Mouse (Mus musculus): Measurements from ENCODE around the gene Hsd17b3. TPM values are rescaled to one million over a fixed set of nuclear protein-coding genes. Genes with fewer than 3 reads are reported as not detected.

Gene Hsd17b3
- polyA plus RNA-seq, 1 experiment from 2014 or later, result not detected

DNA sequence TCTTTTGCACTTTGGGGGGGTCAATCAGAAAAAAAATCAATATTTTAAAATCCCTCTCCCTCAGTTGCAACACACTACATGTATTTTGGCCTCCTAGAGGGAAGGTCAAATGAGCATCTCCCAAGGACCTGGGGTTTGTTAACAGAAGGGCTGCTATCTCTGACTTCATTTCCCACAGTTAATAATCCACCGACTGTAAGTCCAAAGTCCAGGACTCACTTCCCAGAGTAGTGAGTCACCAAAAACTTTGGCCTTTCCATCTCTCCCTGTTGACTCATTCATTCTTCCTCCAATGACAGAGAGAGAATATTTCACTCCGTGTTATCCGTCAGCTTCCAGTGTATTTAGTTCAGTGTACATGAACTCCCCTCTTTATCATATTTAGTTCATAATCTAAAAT lies 16.7 kb upstream of the Hsd17b3 start:
- 93% methylated on average over 3 of the region's 3 CpGs for WGBS
- H3K27me3 ChIP-seq (replicated peaks; ENCODE audit: low read depth, poor library complexity, severe bottlenecking), result peaks cover 11% of the 10 kb centered on the region; the same call in 1 of the 2 replicates
- peaks cover 17% of the 10 kb centered on the region for H3K4me1 ChIP-seq
- H3K9me3 ChIP-seq, result no peaks in the 10 kb centered on the region
- no peak for DNase-seq (ENCODE audit: low spot score)
- no peak overlapping the region for H3K27ac ChIP-seq (replicated peaks)
- no peak overlapping the region for H3K4me3 ChIP-seq
- no peaks in the 10 kb centered on the region for H3K36me3 ChIP-seq (replicated peaks)

DNA sequence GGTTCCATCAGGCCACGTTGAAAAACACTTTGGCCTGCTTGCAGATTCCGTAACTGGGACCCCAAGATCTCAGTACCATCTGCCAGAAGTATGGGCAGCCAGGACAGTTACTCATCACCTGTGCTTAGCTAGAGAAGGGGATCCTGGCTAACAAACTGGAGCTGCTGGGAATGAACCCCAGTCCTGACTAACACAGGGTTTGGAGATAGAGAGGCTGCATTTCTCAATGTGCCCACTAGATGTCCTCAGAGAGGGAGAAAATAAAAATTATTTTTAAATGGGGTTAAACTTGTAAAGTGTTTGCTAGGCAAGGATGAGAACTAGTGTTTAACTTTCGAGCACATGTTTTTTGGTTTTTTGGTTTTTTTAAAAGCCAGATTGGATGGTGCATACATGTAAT lies 11.2 kb upstream of the Hsd17b3 start:
- H3K9me3 ChIP-seq, result no peaks in the 10 kb centered on the region
- H3K36me3 ChIP-seq (replicated peaks), result no peaks in the 10 kb centered on the region
- WGBS, result 70% methylated on average over 3 of the region's 3 CpGs
- no peak for DNase-seq (ENCODE audit: low spot score)
- H3K27me3 ChIP-seq (replicated peaks; ENCODE audit: low read depth, poor library complexity, severe bottlenecking), result peaks cover 7% of the 10 kb centered on the region; the same call in 1 of the 2 replicates
- no peaks in the 10 kb centered on the region for H3K4me1 ChIP-seq
- no peak overlapping the region for H3K4me3 ChIP-seq
- no peak overlapping the region for H3K27ac ChIP-seq (replicated peaks)

DNA sequence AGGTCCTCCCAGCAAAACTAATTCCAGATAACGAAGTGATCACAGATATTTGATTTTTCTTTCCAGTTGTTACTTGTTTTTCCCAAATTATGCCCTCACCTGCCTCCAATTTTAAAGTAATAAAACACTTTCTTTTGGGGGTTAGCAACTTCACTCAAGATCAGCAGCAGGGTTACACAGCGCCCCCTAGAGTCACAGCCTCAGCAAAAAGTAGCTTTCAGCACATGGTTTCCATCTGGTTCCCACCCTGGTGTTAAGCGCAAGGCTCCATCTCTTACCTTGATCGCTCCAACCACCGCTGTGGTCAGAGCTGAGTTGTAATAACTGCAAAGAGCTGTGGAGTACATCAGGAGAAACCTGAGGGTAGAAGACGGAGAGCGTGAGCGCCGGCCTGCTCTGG lies 10.0 kb upstream of the Hsd17b3 start:
- no peaks in the 10 kb centered on the region for H3K4me1 ChIP-seq
- peak; percentile 44 for DNase-seq (ENCODE audit: low spot score)
- H3K9me3 ChIP-seq, result no peaks in the 10 kb centered on the region
- H3K36me3 ChIP-seq (replicated peaks), result no peaks in the 10 kb centered on the region
- no peak overlapping the region for H3K27ac ChIP-seq (replicated peaks)
- no peak overlapping the region for H3K4me3 ChIP-seq
- H3K27me3 ChIP-seq (replicated peaks; ENCODE audit: low read depth, poor library complexity, severe bottlenecking), result 0 out of 2 replicates have a peak, but pooled peaks cover 7% of the 10 kb centered on the region
- WGBS, result 67% methylated on average over 9 of the region's 9 CpGs

DNA sequence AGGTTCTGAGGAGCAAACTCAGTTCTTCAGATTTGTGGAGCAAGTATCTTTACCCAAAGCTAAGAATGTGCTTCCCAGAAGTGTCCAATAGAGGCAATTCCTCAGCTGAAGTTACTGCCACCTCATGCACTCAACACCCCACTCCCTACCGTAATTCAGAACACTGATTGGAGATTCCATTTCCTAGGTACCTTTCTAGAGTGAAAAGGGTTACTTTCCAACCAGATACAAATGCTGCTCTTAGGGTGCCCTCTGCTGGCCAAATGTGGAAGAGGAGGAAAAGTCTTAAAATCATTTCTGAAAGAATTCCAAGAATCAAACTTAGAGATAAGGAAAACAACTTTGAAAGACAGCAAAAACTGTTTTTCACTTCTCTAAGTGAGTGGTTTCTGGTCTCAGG lies 4.3 kb upstream of the Hsd17b3 start:
- DNase-seq (ENCODE audit: low spot score), result peak; percentile 78
- WGBS, result 8% methylated on average over 1 of the region's 1 CpGs
- H3K27ac ChIP-seq (replicated peaks), result no peak overlapping the region

DNA sequence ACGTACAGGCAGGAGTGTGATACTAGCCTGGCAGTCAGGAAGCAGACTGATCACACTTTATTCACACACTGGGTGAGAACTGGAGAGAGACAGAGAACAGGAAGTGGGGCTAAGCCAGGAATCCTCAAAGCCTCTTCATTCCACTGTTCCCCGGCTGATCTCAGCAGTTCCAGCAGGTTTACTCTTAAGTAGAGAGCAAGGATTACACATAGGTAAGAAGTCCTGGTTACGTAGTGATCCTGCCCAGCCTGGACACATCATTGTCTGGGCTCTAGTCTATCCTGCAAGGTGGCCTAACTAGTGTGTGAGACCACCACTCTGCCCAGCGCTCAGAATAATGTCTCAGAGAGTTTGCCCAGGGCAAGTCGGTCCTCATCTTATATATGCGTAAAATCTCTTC lies 3.7 kb upstream of the Hsd17b3 start:
- peak overlapping the region; percentile 48; the same call in 1 of the 2 replicates for H3K27ac ChIP-seq (replicated peaks)
- no peak overlapping the region for H3K4me3 ChIP-seq
- DNase-seq (ENCODE audit: low spot score), result no peak
- H3K4me1 ChIP-seq, result peaks cover 19% of the 10 kb centered on the region
- H3K27me3 ChIP-seq (replicated peaks; ENCODE audit: low read depth, poor library complexity, severe bottlenecking), result no peaks in the 10 kb centered on the region
- WGBS, result 74% methylated on average over 6 of the region's 6 CpGs
- no peaks in the 10 kb centered on the region for H3K9me3 ChIP-seq
- H3K36me3 ChIP-seq (replicated peaks), result no peaks in the 10 kb centered on the region

More for the DNA sequence above, 4.3 kb upstream of the Hsd17b3 start:
- no peaks in the 10 kb centered on the region for H3K36me3 ChIP-seq (replicated peaks)
- H3K27me3 ChIP-seq (replicated peaks; ENCODE audit: low read depth, poor library complexity, severe bottlenecking), result no peaks in the 10 kb centered on the region
- H3K4me3 ChIP-seq, result no peak overlapping the region
- H3K4me1 ChIP-seq, result peaks cover 19% of the 10 kb centered on the region
- H3K9me3 ChIP-seq, result no peaks in the 10 kb centered on the region

DNA sequence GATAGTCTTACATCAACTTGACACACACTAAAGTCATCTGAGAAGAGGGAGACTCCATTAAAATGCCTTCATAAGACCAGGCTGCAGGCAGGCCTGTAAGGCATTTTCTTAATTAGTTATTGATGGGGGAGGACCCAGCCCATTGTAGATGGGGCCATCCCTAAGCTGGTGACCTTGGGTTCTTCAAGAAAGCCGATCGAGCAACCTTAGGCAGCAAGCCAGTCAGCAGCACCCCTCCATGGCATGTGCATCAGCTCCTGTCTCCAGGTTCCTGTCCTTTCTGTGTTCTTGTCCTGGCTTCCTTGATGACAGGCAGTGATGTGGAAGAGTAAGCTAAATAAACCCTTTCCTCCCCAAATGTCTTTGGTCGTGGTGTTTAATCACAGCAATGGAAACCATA lies 3.1 kb upstream of the Hsd17b3 start:
- peaks cover 19% of the 10 kb centered on the region for H3K4me1 ChIP-seq
- WGBS, result 64% methylated on average over 3 of the region's 3 CpGs
- H3K36me3 ChIP-seq (replicated peaks), result no peaks in the 10 kb centered on the region
- H3K4me3 ChIP-seq, result no peak overlapping the region
- no peaks in the 10 kb centered on the region for H3K27me3 ChIP-seq (replicated peaks; ENCODE audit: low read depth, poor library complexity, severe bottlenecking)
- H3K27ac ChIP-seq (replicated peaks), result no peak overlapping the region; the same call in 1 of the 2 replicates
- H3K9me3 ChIP-seq, result no peaks in the 10 kb centered on the region
- no peak for DNase-seq (ENCODE audit: low spot score)

DNA sequence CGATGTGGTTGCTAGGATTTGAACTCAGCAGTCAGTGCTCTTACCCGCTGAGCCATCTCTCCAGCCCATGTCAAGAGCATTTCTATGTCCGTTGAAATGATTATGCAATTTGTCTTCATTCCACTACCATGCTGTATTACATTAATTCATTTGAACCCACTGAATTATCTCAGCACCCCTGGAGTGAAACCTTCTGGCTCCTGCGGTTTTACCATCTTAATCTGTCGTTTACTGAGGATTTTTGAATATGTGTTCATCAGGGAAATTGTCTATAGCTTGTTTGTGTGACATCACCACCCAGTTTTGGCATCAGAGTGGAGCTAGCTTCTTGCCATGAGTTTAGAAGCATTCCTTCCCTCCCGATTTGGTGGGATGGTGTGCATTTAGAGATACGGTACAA lies 2.0 kb upstream of the Hsd17b3 start:
- H3K4me3 ChIP-seq, result no peak overlapping the region
- no peaks in the 10 kb centered on the region for H3K9me3 ChIP-seq
- WGBS, result 82% methylated on average over 7 of the region's 7 CpGs
- no peak overlapping the region for H3K27ac ChIP-seq (replicated peaks)
- no peaks in the 10 kb centered on the region for H3K27me3 ChIP-seq (replicated peaks; ENCODE audit: low read depth, poor library complexity, severe bottlenecking)
- DNase-seq (ENCODE audit: low spot score), result no peak
- peaks cover 19% of the 10 kb centered on the region for H3K4me1 ChIP-seq
- no peaks in the 10 kb centered on the region for H3K36me3 ChIP-seq (replicated peaks)

DNA sequence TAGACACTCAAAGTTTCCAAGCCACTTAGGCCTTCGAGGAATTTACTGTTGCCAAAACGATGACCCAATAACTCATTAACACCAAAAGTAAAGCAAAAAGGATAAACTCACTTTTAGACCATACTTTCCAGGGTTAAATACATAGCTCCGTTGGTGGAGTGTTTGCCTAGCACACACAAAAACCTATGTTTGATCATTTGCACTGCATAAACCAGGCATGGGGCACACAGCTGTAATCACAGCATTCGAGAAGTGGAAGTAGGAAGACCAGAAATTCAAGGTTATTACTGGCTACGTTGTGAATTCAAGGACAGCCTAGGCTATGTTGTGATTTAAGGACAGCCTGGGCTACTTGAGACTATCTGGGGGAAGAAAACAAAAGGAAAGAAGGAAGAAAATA lies 1.2 kb upstream of the Hsd17b3 start:
- WGBS, result 87% methylated on average over 5 of the region's 5 CpGs
- Histone ChIP-seq H3K4me1 (peaks cover 19% of the 10 kb centered on the region), H3K27ac (replicated peaks) (no peak overlapping the region), H3K27me3 (replicated peaks; ENCODE audit: low read depth, poor library complexity, severe bottlenecking) (no peaks in the 10 kb centered on the region), H3K9me3 (no peaks in the 10 kb centered on the region), H3K36me3 (replicated peaks) (no peaks in the 10 kb centered on the region), H3K4me3 (no peak overlapping the region)
- no peak for DNase-seq (ENCODE audit: low spot score)

DNA sequence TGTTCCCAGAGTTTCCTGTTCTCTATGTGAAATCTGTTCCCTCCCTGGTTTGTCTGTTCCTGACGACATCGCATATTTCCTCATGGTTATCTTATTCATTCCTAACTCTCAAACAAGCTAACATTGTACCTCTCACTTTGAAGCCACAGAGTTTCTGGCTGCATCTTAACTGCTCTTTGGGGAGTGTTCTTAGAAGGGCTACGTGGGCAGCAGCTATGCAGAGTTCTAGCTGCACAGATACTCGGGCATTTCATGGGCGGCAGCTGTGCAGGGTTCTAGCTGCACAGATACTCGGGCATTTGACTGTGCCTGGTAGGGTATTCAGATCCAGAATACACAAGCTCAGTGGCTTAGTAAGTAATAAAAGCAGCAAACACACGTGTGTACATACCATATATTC lies 973 bp downstream of the Hsd17b3 start:
- WGBS, result 88% methylated on average over 7 of the region's 7 CpGs
- Histone ChIP-seq H3K36me3 (replicated peaks) (no peaks in the 10 kb centered on the region), H3K9me3 (no peaks in the 10 kb centered on the region), H3K4me1 (peaks cover 16% of the 10 kb centered on the region), H3K27me3 (replicated peaks; ENCODE audit: low read depth, poor library complexity, severe bottlenecking) (0 out of 2 replicates have a peak, but pooled peaks cover 4% of the 10 kb centered on the region), H3K27ac (replicated peaks) (no peak overlapping the region), H3K4me3 (no peak overlapping the region)
- no peak for DNase-seq (ENCODE audit: low spot score)

DNA sequence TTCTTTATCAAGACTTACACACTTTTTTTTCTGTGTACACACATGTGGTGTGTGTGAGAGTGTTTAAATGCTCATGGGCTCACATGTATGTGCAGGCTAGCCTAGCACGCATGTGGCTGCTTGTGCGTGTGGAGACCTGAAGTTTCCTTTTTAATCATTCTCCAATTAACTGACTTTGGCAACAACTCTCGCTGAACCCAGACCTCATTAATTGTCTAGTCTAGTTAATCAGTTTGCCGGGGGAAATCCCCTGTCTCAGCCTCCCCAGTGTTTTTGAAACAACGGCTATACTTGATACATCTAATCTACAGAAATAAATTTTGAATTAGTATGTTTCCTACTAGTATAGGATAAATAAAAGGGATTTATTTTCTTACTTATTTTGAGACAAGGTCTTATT lies 3.0 kb downstream of the Hsd17b3 start:
- WGBS, result 93% methylated on average over 5 of the region's 5 CpGs
- Histone ChIP-seq H3K4me3 (no peak overlapping the region), H3K9me3 (no peaks in the 10 kb centered on the region), H3K4me1 (peaks cover 12% of the 10 kb centered on the region), H3K27me3 (replicated peaks; ENCODE audit: low read depth, poor library complexity, severe bottlenecking) (peaks cover 18% of the 10 kb centered on the region; the same call in 1 of the 2 replicates), H3K36me3 (replicated peaks) (no peaks in the 10 kb centered on the region), H3K27ac (replicated peaks) (no peak overlapping the region)
- DNase-seq (ENCODE audit: low spot score), result no peak

DNA sequence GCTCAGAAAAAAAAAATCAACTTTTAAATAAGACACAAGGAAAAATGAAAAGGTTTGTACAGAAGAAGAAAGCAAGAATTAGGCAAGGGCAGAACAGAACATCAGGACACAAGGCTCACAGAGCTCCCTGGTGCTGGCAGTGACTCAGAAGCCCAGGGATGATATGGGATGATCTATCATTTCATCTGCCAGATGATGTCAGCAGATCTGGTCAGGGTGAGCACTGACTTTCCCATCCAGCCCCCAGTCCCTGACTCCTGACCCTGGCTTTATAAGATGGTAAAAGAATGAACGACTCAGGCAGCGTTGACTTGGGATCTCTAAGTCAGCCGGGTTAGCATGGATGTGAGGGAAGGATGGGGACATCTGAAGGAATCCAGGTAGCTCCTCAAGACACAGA lies 5.7 kb downstream of the Hsd17b3 start:
- no peak for DNase-seq (ENCODE audit: low spot score)
- H3K9me3 ChIP-seq, result no peaks in the 10 kb centered on the region
- 84% methylated on average over 3 of the region's 3 CpGs for WGBS
- no peak overlapping the region for H3K4me3 ChIP-seq
- H3K27ac ChIP-seq (replicated peaks), result no peak overlapping the region
- peaks cover 18% of the 10 kb centered on the region for H3K4me1 ChIP-seq
- H3K36me3 ChIP-seq (replicated peaks), result no peaks in the 10 kb centered on the region
- H3K27me3 ChIP-seq (replicated peaks; ENCODE audit: low read depth, poor library complexity, severe bottlenecking), result peaks cover 19% of the 10 kb centered on the region; the same call in 1 of the 2 replicates

DNA sequence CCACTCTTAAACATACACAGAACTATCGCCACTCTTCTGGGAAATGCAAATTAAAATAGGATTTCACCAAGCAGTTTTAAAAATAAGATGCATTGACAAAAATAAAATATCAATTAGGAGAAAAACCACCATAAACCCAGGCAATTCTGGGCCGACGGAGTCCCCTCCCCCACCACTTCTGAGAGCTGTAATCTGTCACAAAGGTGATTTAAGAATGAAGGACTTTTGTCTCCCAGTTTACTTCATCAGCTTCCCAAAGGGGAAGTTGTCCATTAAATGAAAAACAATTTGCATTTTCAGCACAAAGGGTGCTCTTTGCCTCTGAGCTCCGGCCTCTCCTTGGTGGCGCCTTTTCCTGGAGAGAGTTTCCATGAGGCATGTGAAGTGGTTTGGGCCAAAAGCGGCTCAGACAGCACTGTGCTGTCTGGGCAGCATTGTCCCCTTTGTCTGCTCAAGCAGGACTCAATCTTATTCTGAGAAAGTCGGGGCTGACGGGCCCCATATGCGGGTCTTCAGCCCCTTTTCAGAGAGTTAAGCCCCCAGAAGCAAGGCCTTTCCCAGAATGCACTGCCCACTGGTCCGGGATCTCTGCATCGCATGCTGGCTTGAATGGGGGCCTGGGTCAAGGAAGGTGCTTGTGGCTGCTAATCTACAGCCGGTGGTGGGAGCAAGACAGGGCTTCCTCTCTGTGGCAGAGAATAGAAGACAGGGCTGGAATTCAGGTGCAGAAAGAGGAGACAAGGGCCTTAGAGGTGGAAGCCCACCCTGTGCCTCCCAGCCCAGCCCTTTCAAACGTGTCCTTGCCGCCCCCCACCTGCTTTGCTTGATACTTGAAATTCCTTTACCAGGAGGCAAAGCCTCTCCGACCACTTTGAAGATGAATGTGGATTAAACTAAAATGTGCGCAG lies 7.8 kb downstream of the Hsd17b3 start:
- peak overlapping the region; percentile 84 for H3K27ac ChIP-seq (replicated peaks)
- DNase-seq (ENCODE audit: low spot score), result peak; percentile 51
- H3K4me3 ChIP-seq, result no peak overlapping the region

DNA sequence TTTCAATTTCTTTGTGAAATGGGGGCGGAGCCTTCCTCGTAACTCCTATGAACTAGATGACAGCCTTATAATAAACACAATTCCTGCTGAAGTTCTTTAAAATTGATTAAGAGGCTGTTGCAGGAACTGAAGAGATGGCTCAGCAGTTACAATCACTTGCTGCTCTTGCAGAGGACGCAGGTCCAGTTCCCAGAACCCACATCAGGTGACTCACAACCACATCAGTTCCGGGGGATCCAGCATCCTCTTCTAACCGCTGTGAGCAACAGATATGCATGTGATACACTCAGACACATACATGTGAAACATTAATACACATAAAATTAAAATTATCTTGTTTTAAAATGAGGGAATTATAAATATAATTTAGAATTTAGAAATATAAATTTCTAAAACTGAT lies 11.4 kb downstream of the Hsd17b3 start:
- no peak for DNase-seq (ENCODE audit: low spot score)
- no peak overlapping the region for H3K4me3 ChIP-seq
- peaks cover 14% of the 10 kb centered on the region; the same call in 1 of the 2 replicates for H3K27me3 ChIP-seq (replicated peaks; ENCODE audit: low read depth, poor library complexity, severe bottlenecking)
- H3K4me1 ChIP-seq, result peaks cover 18% of the 10 kb centered on the region
- WGBS, result 92% methylated on average over 5 of the region's 5 CpGs
- no peaks in the 10 kb centered on the region for H3K9me3 ChIP-seq
- H3K36me3 ChIP-seq (replicated peaks), result no peaks in the 10 kb centered on the region
- H3K27ac ChIP-seq (replicated peaks), result no peak overlapping the region

More for the DNA sequence above, 7.8 kb downstream of the Hsd17b3 start:
- Histone ChIP-seq H3K9me3 (no peaks in the 10 kb centered on the region), H3K36me3 (replicated peaks) (no peaks in the 10 kb centered on the region), H3K27me3 (replicated peaks; ENCODE audit: low read depth, poor library complexity, severe bottlenecking) (peaks cover 19% of the 10 kb centered on the region; the same call in 1 of the 2 replicates), H3K4me1 (peaks cover 18% of the 10 kb centered on the region)
- 37% methylated on average over 16 of the region's 16 CpGs for WGBS

All from embryonic facial prominence, embryonic 10.5 days (tissue).